Mouse (Mus musculus) ovary, postnatal 14 days (tissue): ENCODE results near the gene C1qtnf7.

Source experiments
- DNase-seq: peaks from one replicate; pipeline ENCODE4 v3.0.0; 2022; ENCODE audit warnings: low spot score

The C1qtnf7 gene

GRCm38 (mm10) chr5:43539871-43540270 is 24.5 kb downstream of the C1qtnf7 start:
- no peak for DNase-seq

GRCm38 (mm10) chr5:43541492-43541891 is 26.2 kb downstream of the C1qtnf7 start:
- DNase-seq: no peak

DNA sequence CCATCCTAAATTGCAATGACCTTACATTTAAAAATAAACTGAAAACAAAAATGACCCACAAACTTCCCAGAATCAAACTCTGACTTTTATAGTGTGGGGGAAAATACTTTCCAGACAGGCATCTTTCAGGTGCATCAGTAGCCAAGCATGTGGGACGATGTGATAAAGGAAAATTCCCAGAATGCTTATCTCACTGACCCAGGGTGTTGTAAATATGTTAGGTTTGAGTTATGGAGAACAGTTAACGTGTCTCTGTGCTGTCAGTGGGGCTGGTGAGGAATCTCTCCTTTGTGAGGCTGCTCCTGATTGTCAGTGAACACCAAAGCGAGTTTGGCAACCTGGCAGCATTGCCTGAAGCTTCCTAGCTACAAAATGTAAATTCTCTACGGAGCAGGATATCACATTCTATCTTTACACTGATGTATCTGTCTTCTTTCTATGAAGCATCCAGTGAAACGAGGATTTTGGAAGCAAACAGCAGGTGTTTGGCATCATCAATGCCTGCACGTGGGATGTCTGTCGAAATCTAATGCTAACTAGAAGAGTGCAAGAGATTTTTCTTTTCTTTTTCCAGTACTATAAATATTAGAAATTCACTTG is 27.0 kb downstream of the C1qtnf7 start:
- no peak for DNase-seq

- DNase-seq: no peak
Measured at GRCm38 (mm10) chr5:43549951-43550350, 34.6 kb downstream of the C1qtnf7 start.

- DNase-seq: no peak
Measured at GRCm38 (mm10) chr5:43550444-43550843, 35.1 kb downstream of the C1qtnf7 start.

GRCm38 (mm10) chr5:43554871-43555270 is 39.5 kb downstream of the C1qtnf7 start:
- DNase-seq: peak; percentile 31

GRCm38 (mm10) chr5:43555406-43555805 is 40.1 kb downstream of the C1qtnf7 start:
- no peak for DNase-seq

GRCm38 (mm10) chr5:43557436-43557835 is 42.1 kb downstream of the C1qtnf7 start:
- no peak for DNase-seq

DNA sequence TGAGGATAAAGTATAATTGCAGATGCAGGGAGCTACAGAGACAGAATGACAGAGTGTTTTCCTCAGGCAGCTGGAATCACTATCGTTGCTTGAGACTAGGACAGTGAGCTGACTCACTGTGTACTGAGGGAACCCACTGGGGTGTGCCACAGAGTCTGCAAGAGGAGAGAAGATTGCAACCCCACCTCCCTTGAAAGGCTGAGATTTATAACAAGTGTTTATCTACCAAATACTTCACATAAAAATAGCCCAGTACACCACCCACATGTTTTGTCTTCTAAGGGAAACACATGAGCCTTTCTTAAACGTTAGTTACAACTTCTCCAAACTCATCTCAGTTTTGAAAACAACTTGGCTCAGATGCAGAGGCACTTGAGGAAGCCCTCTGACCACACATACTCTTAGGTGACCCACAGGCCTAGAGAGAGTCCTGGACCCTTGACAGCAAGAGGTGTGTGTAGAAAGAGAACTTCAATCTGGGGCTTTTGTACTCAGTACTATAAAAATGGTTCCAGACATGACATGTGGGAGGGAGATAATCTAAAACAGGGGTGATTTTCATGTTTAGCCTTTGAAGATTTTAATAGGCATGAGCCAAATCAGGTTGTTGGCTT is 46.4 kb downstream of the C1qtnf7 start:
- no peak for DNase-seq

GRCm38 (mm10) chr5:43569720-43570359 is 54.5 kb downstream of the C1qtnf7 start:
- DNase-seq: no peak

DNA sequence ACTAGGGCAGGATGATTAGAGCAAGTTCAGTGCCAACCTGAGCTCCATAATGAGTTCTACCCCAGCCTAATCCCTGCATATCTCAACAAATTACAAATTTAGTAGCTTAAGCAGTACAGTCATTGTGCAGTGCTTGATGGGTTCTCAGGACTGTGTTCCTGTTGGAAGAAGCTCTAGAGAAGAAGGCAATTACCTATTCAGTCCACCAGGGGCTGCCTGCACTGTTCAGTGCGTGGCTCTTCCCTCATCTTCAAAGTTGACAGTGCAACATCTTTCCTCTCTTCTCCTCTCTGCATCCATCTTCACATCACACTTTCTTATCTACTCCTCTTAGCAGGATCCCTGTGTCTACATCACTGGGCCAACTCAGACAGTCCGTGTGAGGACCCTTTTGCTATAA is 67.5 kb downstream of the C1qtnf7 start:
- DNase-seq: no peak

DNA sequence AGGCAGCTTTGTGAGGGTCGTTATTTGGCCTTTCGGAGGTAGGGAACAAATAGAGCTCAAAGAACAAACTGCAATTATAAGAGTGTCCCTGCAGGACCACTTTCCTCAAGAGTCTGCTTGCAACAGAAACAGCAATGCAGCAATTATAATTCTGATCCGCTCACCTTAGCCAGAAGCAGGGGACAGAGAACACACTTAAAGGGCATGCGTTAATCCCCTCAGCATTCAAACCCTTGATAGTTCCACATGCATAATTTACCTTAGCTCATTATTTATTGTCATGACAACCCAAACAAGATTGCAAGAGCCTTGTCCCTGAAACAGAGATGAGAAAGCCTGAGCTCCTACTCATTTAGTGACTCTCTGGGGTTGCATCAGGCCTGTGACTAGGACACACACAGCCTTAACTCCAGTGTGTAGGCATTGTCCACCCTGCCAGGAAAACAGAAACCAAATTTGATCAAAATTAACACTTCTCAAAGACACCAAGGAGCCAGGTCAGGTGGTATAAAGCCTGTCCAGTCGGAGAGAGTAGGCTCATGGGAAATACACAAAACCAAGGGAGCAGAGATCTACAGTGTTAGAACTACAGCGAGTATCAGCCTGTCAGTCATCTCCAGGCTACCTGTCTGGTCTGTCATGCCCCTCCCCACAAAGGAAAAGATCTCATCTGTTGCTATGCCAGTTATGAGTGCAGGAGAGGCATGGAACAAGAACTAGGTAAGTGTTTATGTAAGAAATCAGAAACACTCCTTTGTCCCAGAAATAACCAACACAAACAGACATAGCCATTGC is 68.2 kb downstream of the C1qtnf7 start:
- DNase-seq: no peak

DNA sequence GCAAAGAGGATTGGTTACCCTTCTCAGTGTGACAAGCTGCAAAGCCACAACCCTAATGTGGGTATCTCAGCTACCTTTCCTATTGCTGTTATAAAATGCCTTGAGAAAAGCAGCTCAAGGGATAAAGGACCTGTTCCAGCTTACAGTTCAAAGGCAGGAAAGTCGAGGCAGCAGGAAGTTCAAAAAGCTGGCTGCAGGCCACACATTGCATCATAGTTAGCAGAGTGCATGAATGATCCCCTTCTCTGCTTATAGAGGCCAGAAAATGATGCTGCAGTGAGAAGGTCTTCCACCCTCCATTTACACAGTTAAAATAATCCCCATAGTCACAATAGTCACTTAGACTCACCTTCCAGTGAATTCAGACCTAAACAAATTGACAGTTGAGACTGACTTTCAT is 69.1 kb downstream of the C1qtnf7 start:
- DNase-seq: no peak

DNA sequence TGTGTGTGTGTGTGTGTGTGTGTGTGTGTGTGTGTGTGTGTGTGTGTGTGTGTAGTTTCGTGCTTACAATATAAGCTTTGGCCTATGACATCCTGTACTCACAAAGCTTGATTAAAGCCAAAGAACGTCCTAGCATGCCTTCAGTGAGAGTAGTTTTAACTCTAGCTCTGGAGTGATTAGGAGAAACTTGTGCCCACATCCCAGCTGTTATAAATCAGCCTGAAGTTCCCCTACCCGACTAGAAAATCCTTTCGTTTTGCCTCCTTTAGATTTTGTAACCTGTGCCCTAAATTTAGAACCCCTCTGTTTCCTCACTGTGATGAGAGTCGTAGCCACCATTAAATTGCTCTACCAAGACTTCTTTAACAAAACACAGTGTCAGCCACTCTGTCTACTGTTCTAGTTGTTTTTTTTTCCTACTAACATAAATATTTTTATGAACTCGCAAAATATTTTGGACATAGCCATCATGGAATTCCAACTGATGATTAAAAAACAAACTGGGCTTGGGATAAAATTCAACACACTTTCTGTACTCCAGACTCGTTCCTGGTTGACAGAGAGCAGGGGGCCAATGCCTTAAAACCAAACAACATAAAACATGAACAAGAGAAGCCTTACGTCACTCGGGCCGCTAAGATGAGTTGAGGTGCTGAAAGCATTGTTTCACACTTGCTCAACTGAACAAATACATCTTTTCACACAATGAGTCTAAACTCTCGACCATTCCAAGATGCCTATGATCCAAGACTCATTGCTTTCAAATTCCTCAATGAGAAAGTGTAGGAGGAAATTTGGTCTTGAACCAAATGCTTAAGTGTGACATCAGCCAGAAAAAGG is 70.3 kb downstream of the C1qtnf7 start:
- DNase-seq: no peak

DNA sequence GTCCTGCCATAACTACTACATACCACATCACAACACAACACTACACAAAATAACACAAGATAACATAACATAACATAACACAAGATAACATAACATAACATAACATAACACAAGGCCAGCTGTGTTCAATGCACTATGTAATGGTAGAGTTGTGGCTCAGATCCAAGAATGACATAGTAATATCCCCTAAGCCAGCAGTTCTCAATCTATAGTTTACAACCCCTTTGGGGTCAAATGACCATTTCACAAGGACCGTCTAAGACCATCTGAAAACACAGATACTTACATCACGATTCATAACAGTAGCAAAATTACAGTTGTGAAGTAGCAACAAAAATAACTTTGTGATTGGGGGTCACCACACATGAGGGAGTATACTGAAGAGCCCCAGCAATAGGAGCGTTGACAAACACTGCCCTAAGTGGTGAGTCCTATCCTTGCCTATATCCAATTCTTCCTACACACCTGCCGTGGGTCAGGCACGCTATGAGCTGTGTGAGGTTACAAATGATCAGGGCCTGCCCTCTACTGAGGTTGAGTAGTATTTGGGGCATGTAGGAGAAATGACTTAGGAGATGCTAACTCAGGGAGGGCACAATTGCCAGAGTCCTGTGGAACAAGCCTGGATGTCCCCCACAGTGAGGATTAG is 73.6 kb downstream of the C1qtnf7 start:
- DNase-seq: no peak

- no peak for DNase-seq
Measured at GRCm38 (mm10) chr5:43589440-43589830, 74.1 kb downstream of the C1qtnf7 start.

DNA sequence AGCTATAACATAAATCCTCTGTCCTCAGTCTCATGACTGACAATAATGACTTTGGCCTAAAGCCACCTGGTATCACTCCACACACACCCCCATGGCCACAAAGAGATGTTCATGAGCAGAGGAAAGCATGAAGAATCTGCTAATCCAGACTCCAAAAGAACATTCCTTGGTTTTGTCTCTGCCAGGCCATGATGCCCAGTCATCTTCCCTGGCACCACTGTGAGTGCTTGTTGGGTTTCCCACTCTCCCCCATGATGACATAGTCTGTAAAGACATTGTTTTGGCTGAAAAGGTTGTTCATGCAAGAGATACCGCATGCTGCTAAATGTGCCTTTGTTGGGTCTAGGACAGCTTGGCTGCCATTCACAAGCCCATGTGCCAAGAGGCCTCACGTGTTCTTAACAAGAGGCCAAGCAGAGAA is 75.0 kb downstream of the C1qtnf7 start:
- DNase-seq: no peak

GRCm38 (mm10) chr5:43601601-43602000 is 86.3 kb downstream of the C1qtnf7 start:
- no peak for DNase-seq

GRCm38 (mm10) chr5:43602518-43602917 is 87.2 kb downstream of the C1qtnf7 start:
- DNase-seq: no peak

- no peak for DNase-seq
Measured at GRCm38 (mm10) chr5:43603559-43603958, 88.2 kb downstream of the C1qtnf7 start.

- DNase-seq: no peak
Measured at GRCm38 (mm10) chr5:43608073-43608472, 92.7 kb downstream of the C1qtnf7 start.
